Mouse (Mus musculus) CH12.LX (cell line): ENCODE data around the gene Dhx33.

Experiments used
- CTCF ChIP-seq, 2 experiments: IDR thresholded peaks in 1 of 2; conservative IDR thresholded peaks in 1 of 2; 2 replicates each; pipeline ENCODE4 v1.5.1; 2011 to 2012; ENCODE audit warnings: low read depth in 2 of 2, low read length in 2 of 2, improper control_type of control experiment in 1 of 2, inconsistent platforms in 1 of 2, mild to moderate bottlenecking in 1 of 2, moderate library complexity in 1 of 2
- MAX ChIP-seq: IDR thresholded peaks from 2 replicates; pipeline ENCODE4 v1.6.1; 2011; ENCODE audit warnings: low read length, improper control_type of control experiment
- POLR2A ChIP-seq: IDR thresholded peaks from 2 replicates; pipeline ENCODE4 v1.6.1; 2011; ENCODE audit warnings: low read depth, mild to moderate bottlenecking, improper control_type of control experiment, low read length

- TF ChIP-seq POLR2A (peak; percentile 80), MAX (peak; percentile 99), CTCF (conservative IDR thresholded peaks at IDR 0.05 in 1 of 2, IDR thresholded peaks at IDR 0.05 in 1 of 2; ENCODE audit: low read depth in 2 of 2, low read length in 2 of 2) (no peak)
Observed at GRCm38 (mm10) chr11:71004316-71004773, at the start of gene Dhx33.
